Mouse (Mus musculus): ENCODE data around the gene Zfp599. TPM values are rescaled to one million over a fixed set of nuclear protein-coding genes. Genes with fewer than 3 reads are reported as not detected.

Gene Zfp599
- polyA plus RNA-seq, 1 experiment = 1.9 TPM

- TF ChIP-seq POLR2A (IDR thresholded peaks at IDR 0.05; ENCODE audit: borderline replicate concordance, control insufficient read depth, low read depth, low read length) = no peak
- no peak overlapping the region for H3K27ac ChIP-seq (ENCODE audit: control insufficient read depth, insufficient read depth, low read depth, low read length, poor library complexity)
- WGBS = 54% methylated on average over 1 of the region's 1 CpGs
Observed at GRCm38 (mm10) chr9:22261594-22261993, 1.9 kb upstream of the Zfp599 start.

GRCm38 (mm10) chr9:22260092-22260422 is 362 bp upstream of the Zfp599 start:
- no peak overlapping the region for H3K4me3 ChIP-seq (replicated peaks; ENCODE audit: control insufficient read depth, low read depth, low read length)
- no peak overlapping the region for H3K27ac ChIP-seq (ENCODE audit: control insufficient read depth, insufficient read depth, low read depth, low read length, poor library complexity)
- no peaks in the 10 kb centered on the region for H3K4me1 ChIP-seq (ENCODE audit: control insufficient read depth, insufficient read depth, low read length)
- 32% methylated on average over 3 of the region's 3 CpGs for WGBS
- TF ChIP-seq POLR2A (IDR thresholded peaks at IDR 0.05; ENCODE audit: borderline replicate concordance, control insufficient read depth, low read depth, low read length) (no peak), CTCF (IDR thresholded peaks at IDR 0.05; ENCODE audit: control insufficient read depth, insufficient read depth, low read length) (no peak)

More at GRCm38 (mm10) chr9:22261594-22261993, 1.9 kb upstream of the Zfp599 start:
- no peak overlapping the region for H3K4me3 ChIP-seq (replicated peaks; ENCODE audit: control insufficient read depth, low read depth, low read length)
- H3K4me1 ChIP-seq (ENCODE audit: control insufficient read depth, insufficient read depth, low read length) = no peaks in the 10 kb centered on the region

- WGBS = 86% methylated on average over 8 of the region's 8 CpGs
- Histone ChIP-seq H3K4me1 (ENCODE audit: control insufficient read depth, insufficient read depth, low read length) (no peaks in the 10 kb centered on the region), H3K4me3 (replicated peaks; ENCODE audit: control insufficient read depth, low read depth, low read length) (no peak overlapping the region), H3K27ac (ENCODE audit: control insufficient read depth, insufficient read depth, low read depth, low read length, poor library complexity) (no peak overlapping the region)
- no peak for TF ChIP-seq CTCF (IDR thresholded peaks at IDR 0.05; ENCODE audit: control insufficient read depth, insufficient read depth, low read length)
- TF ChIP-seq POLR2A (IDR thresholded peaks at IDR 0.05; ENCODE audit: borderline replicate concordance, control insufficient read depth, low read depth, low read length) = no peak
Observed at GRCm38 (mm10) chr9:22258784-22259183, 911 bp downstream of the Zfp599 start.

GRCm38 (mm10) chr9:22256579-22256978 is 3.1 kb downstream of the Zfp599 start:
- no peak overlapping the region for H3K4me3 ChIP-seq (replicated peaks; ENCODE audit: control insufficient read depth, low read depth, low read length)
- H3K27ac ChIP-seq (ENCODE audit: control insufficient read depth, insufficient read depth, low read depth, low read length, poor library complexity) = no peak overlapping the region
- H3K4me1 ChIP-seq (ENCODE audit: control insufficient read depth, insufficient read depth, low read length) = no peaks in the 10 kb centered on the region
- WGBS = 51% methylated on average over 4 of the region's 4 CpGs
- no peak for TF ChIP-seq CTCF (IDR thresholded peaks at IDR 0.05; ENCODE audit: control insufficient read depth, insufficient read depth, low read length)
- TF ChIP-seq POLR2A (IDR thresholded peaks at IDR 0.05; ENCODE audit: borderline replicate concordance, control insufficient read depth, low read depth, low read length) = no peak

- no peak overlapping the region for H3K27ac ChIP-seq (ENCODE audit: control insufficient read depth, insufficient read depth, low read depth, low read length, poor library complexity)
- 87% methylated on average over 2 of the region's 2 CpGs for WGBS
Observed at GRCm38 (mm10) chr9:22244242-22244641, 15.5 kb downstream of the Zfp599 start.

GRCm38 (mm10) chr9:22240001-22240400 is 19.7 kb downstream of the Zfp599 start:
- Histone ChIP-seq H3K27ac (ENCODE audit: control insufficient read depth, insufficient read depth, low read depth, low read length, poor library complexity) (no peak overlapping the region), H3K4me1 (ENCODE audit: control insufficient read depth, insufficient read depth, low read length) (no peaks in the 10 kb centered on the region), H3K4me3 (replicated peaks; ENCODE audit: control insufficient read depth, low read depth, low read length) (no peak overlapping the region)
- WGBS = 88% methylated on average over 4 of the region's 4 CpGs
- TF ChIP-seq POLR2A (IDR thresholded peaks at IDR 0.05; ENCODE audit: borderline replicate concordance, control insufficient read depth, low read depth, low read length) (no peak), CTCF (IDR thresholded peaks at IDR 0.05; ENCODE audit: control insufficient read depth, insufficient read depth, low read length) (no peak)

More at GRCm38 (mm10) chr9:22244242-22244641, 15.5 kb downstream of the Zfp599 start:
- Histone ChIP-seq H3K4me1 (ENCODE audit: control insufficient read depth, insufficient read depth, low read length) (no peaks in the 10 kb centered on the region), H3K4me3 (replicated peaks; ENCODE audit: control insufficient read depth, low read depth, low read length) (no peak overlapping the region)
- no peak for TF ChIP-seq CTCF (IDR thresholded peaks at IDR 0.05; ENCODE audit: control insufficient read depth, insufficient read depth, low read length)
- no peak for TF ChIP-seq POLR2A (IDR thresholded peaks at IDR 0.05; ENCODE audit: borderline replicate concordance, control insufficient read depth, low read depth, low read length)

GRCm38 (mm10) chr9:22230556-22230955 is 29.1 kb downstream of the Zfp599 start:
- H3K4me3 ChIP-seq (replicated peaks; ENCODE audit: control insufficient read depth, low read depth, low read length) = no peak overlapping the region
- H3K27ac ChIP-seq (ENCODE audit: control insufficient read depth, insufficient read depth, low read depth, low read length, poor library complexity) = no peak overlapping the region
- no peak for TF ChIP-seq CTCF (IDR thresholded peaks at IDR 0.05; ENCODE audit: control insufficient read depth, insufficient read depth, low read length)
- TF ChIP-seq POLR2A (IDR thresholded peaks at IDR 0.05; ENCODE audit: borderline replicate concordance, control insufficient read depth, low read depth, low read length) = no peak
- peaks cover 1% of the 10 kb centered on the region; the same call in 1 of the 2 replicates for H3K4me1 ChIP-seq (ENCODE audit: control insufficient read depth, insufficient read depth, low read length)

- TF ChIP-seq POLR2A (IDR thresholded peaks at IDR 0.05; ENCODE audit: borderline replicate concordance, control insufficient read depth, low read depth, low read length) (no peak), CTCF (IDR thresholded peaks at IDR 0.05; ENCODE audit: control insufficient read depth, insufficient read depth, low read length) (no peak)
- no peak overlapping the region for H3K4me3 ChIP-seq (replicated peaks; ENCODE audit: control insufficient read depth, low read depth, low read length)
- H3K4me1 ChIP-seq (ENCODE audit: control insufficient read depth, insufficient read depth, low read length) = peaks cover 1% of the 10 kb centered on the region; the same call in 1 of the 2 replicates
- no peak overlapping the region for H3K27ac ChIP-seq (ENCODE audit: control insufficient read depth, insufficient read depth, low read depth, low read length, poor library complexity)
- WGBS = 89% methylated on average over 3 of the region's 3 CpGs
Observed at GRCm38 (mm10) chr9:22230061-22230460, 29.6 kb downstream of the Zfp599 start.

- H3K4me1 ChIP-seq (ENCODE audit: control insufficient read depth, insufficient read depth, low read length) = peaks cover 1% of the 10 kb centered on the region; the same call in 1 of the 2 replicates
- WGBS = 70% methylated on average over 7 of the region's 7 CpGs
- H3K27ac ChIP-seq (ENCODE audit: control insufficient read depth, insufficient read depth, low read depth, low read length, poor library complexity) = no peak overlapping the region
- TF ChIP-seq CTCF (IDR thresholded peaks at IDR 0.05; ENCODE audit: control insufficient read depth, insufficient read depth, low read length) = no peak
- TF ChIP-seq POLR2A (IDR thresholded peaks at IDR 0.05; ENCODE audit: borderline replicate concordance, control insufficient read depth, low read depth, low read length) = no peak
- H3K4me3 ChIP-seq (replicated peaks; ENCODE audit: control insufficient read depth, low read depth, low read length) = no peak overlapping the region
Observed at GRCm38 (mm10) chr9:22229386-22230026, 30.2 kb downstream of the Zfp599 start.
